Mouse (Mus musculus) stomach, embryonic 16.5 days (tissue): ENCODE measurements around the gene Ulk4. TPM values are rescaled to one million over a fixed set of nuclear protein-coding genes. Genes with fewer than 3 reads are reported as not detected.
A peak's percentile ranks its signal among the peaks of the same experiment; 100 is the strongest.

Source experiments
- ATAC-seq: fragments of 200-750 bp; cut with Nextera tagmentation; 2 replicates; pipeline ENCODE4 v1.8.0; 2017; ENCODE audit warnings: moderate number of reproducible peaks, moderate TSS enrichment; ENCODE audit not compliant: insufficient read depth, low FRiP score
- H3K27ac ChIP-seq: fragments of 300-500 bp; sonication (generic); 2 replicates; pipeline ENCODE4 v1.5.1; 2014; ENCODE audit warnings: low read length
- H3K27me3 ChIP-seq: fragments of 300-500 bp; sonication (generic); 2 replicates; pipeline ENCODE4 v1.6.1; 2014; ENCODE audit warnings: low read length, control low read depth, mixed read lengths; ENCODE audit not compliant: control insufficient read depth, insufficient read depth
- H3K36me3 ChIP-seq: fragments of 300-500 bp; sonication (generic); 2 replicates; pipeline ENCODE4 v1.6.1; 2014; ENCODE audit warnings: low read length; ENCODE audit not compliant: control insufficient read depth, insufficient read depth
- H3K4me1 ChIP-seq: fragments of 300-500 bp; sonication (generic); 2 replicates; pipeline ENCODE4 v1.6.1; 2014; ENCODE audit warnings: low read length, control low read depth, mixed read lengths; ENCODE audit not compliant: control insufficient read depth, insufficient read depth
- H3K4me2 ChIP-seq: fragments of 300-500 bp; sonication (generic); 2 replicates; pipeline ENCODE4 v1.6.1; 2014; ENCODE audit warnings: low read depth, low read length, mixed read lengths
- H3K4me3 ChIP-seq: fragments of 300-500 bp; sonication (generic); replicated peaks from 2 replicates; pipeline ENCODE4 v1.5.1; 2014; ENCODE audit warnings: mild to moderate bottlenecking, low read length
- H3K9ac ChIP-seq: fragments of 300-500 bp; sonication (generic); 2 replicates; pipeline ENCODE4 v1.6.1; 2014; ENCODE audit warnings: low read length
- H3K9me3 ChIP-seq: fragments of 300-500 bp; sonication (generic); replicated peaks from 2 replicates; pipeline ENCODE4 v1.6.1; 2016; ENCODE audit warnings: low read length, control low read depth; ENCODE audit not compliant: control insufficient read depth
- WGBS: fragments of 180-500 bp; shearing (Covaris S2); extraction: QIAGEN DNeasy Blood & Tissue Kit; methylation state at CpG from one replicate; pipeline ENCODE4 v1.1.7; 2014; 5-methylcytosine and 5-hydroxymethylcytosine counted together
- polyA plus RNA-seq: library from polyadenylated mRNA; unstranded; fragments of >200 nt; fragmentation: Nextera tagmentation; extraction: Ambion mirVana; gene quantifications from 2 replicates; pipeline ENCODE4 v1.2.1, GENCODE M21; 2015

The Ulk4 gene
- polyA plus RNA-seq, 1 experiment from 2014 or later = 124 TPM

DNA sequence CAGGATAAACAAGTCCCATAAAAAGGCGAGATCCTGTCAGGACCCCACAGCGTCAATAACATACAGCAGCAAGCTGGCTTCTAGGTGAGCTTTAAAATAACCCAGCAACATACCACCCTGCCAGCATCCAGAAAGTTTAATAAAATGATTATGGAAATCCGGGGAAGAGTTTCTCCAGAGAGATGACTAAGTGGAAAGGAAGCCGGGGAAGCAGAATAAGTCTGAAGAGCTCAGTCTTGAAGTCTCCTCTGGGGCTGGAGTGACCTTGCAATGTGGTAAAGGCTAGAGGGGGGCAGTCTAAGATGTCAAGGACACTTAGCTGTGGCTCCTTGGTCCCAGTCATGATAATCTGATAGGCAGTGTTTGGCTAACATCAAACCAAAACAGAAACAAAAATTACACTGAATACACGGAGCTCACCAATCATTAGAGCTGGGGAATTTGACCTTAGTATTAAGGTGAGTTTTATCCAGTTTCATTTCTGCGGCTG lies 303.9 kb downstream of the Ulk4 start:
- WGBS = 66% methylated on average over 6 of the region's 6 CpGs
- Histone ChIP-seq H3K27ac (no peak overlapping the region), H3K4me3 (no peak overlapping the region), H3K36me3 (peaks cover 7% of the 10 kb centered on the region; the same call in 1 of the 2 replicates), H3K4me2 (no peak overlapping the region), H3K4me1 (peaks cover 16% of the 10 kb centered on the region; the same call in 1 of the 2 replicates), H3K9ac (no peak overlapping the region), H3K9me3 (no peaks in the 10 kb centered on the region), H3K27me3 (no peaks in the 10 kb centered on the region)
- no peak for ATAC-seq

DNA sequence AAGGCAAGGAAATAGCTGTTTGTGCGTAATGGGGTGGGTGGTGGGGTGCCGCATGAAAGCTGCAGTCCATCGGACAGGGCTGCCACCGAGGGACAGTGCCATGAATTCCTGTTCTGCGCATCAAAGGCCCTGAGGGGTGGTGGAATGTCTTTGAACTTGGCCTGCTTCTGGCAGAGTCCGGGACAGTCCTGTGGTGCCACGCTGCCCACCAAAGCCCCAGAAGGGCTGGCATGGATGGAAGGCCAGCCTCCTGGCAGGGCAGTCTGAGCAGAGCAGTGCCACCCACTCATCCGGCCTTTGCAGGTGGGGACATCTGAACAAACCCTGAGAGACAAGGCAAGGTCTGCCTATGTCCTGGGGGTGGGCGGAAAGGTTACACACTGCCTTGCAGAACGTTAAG lies 312.0 kb downstream of the Ulk4 start:
- ATAC-seq = no peak
- no peak overlapping the region for H3K27ac ChIP-seq
- no peak overlapping the region for H3K4me3 ChIP-seq
- no peaks in the 10 kb centered on the region for H3K27me3 ChIP-seq
- H3K9ac ChIP-seq = no peak overlapping the region
- peaks cover 11% of the 10 kb centered on the region; the same call in 1 of the 2 replicates for H3K4me1 ChIP-seq
- H3K9me3 ChIP-seq = no peaks in the 10 kb centered on the region
- H3K4me2 ChIP-seq = no peak overlapping the region
- WGBS = 89% methylated on average over 10 of the region's 10 CpGs
- peaks cover 35% of the 10 kb centered on the region for H3K36me3 ChIP-seq

DNA sequence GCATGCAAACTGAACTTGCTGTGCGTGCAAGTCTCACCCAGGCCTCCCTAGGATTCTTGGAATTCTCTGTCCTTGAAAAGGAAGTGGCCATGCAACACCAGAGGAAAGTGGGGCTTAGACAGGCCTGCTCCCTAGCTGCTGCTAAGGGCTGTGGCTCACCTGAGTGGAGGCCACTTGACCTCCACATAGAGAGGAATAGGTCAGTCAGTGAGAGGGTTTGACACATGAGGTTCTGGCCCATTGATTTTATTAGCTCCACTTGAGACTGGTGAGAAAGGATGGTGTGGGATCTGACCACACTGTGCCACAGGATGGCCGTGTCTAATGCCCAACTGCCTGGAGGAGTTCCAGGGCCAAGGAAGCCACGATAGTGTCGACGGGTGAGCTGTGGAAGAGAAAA lies 312.8 kb downstream of the Ulk4 start:
- ATAC-seq = no peak
- no peaks in the 10 kb centered on the region for H3K9me3 ChIP-seq
- no peak overlapping the region for H3K9ac ChIP-seq
- H3K4me1 ChIP-seq = peaks cover 11% of the 10 kb centered on the region; the same call in 1 of the 2 replicates
- 73% methylated on average over 5 of the region's 5 CpGs for WGBS
- H3K27ac ChIP-seq = no peak overlapping the region
- no peaks in the 10 kb centered on the region for H3K27me3 ChIP-seq
- no peak overlapping the region for H3K4me2 ChIP-seq
- H3K36me3 ChIP-seq = peaks cover 41% of the 10 kb centered on the region
- no peak overlapping the region for H3K4me3 ChIP-seq

DNA sequence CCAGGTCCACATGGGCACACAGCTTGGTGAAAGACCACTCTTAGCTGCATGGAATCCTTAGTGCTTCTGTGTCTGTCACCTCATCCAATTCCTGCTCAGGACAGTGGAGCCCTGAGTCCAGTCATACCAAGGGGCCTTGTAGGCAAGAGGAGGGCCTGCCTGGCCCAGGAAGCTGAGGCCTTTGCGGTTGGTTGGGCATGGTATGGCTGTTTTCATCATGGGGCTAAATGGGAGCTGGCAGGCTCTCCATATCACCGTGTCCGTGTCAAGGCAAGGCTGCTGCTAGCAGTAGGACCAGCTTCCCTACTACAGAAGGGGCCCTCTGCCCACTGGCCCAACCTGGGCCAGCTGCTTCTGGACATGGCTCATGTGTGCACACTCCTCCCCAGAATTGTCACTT lies 313.3 kb downstream of the Ulk4 start:
- Histone ChIP-seq H3K4me3 (no peak overlapping the region), H3K27ac (no peak overlapping the region), H3K4me1 (peaks cover 11% of the 10 kb centered on the region; the same call in 1 of the 2 replicates), H3K9ac (no peak overlapping the region), H3K4me2 (no peak overlapping the region), H3K27me3 (no peaks in the 10 kb centered on the region), H3K36me3 (peaks cover 42% of the 10 kb centered on the region), H3K9me3 (no peaks in the 10 kb centered on the region)
- WGBS = 83% methylated on average over 3 of the region's 3 CpGs
- ATAC-seq = no peak

DNA sequence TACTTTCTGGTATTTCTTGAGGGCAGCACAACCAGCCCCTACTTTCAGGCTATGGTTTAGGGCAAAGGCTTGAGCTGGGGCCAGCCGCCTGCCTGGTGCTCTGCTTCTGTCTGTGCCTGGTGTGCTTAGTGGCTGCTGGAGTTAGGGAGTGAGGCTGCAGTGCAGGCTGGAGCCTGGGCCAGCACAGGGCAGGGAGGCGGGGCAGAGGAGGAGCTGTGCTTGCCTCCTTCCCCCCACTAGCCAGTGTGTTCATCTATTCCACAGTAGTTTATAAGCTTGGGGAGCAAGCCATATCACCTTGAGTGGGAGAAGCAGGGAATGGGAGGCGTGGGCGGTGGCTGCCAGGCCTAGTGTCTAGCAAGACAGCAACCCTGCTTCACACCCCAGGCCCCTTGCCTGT lies 313.9 kb downstream of the Ulk4 start:
- H3K36me3 ChIP-seq = peaks cover 46% of the 10 kb centered on the region
- no peak overlapping the region for H3K27ac ChIP-seq
- H3K4me3 ChIP-seq = no peak overlapping the region
- H3K9me3 ChIP-seq = no peaks in the 10 kb centered on the region
- H3K9ac ChIP-seq = no peak overlapping the region
- no peak for ATAC-seq
- H3K4me1 ChIP-seq = peaks cover 13% of the 10 kb centered on the region; the same call in 1 of the 2 replicates
- H3K27me3 ChIP-seq = no peaks in the 10 kb centered on the region
- no peak overlapping the region for H3K4me2 ChIP-seq
- WGBS = 92% methylated on average over 4 of the region's 4 CpGs

- no peaks in the 10 kb centered on the region for H3K9me3 ChIP-seq
- peak overlapping the region; percentile 30 for H3K27ac ChIP-seq
- H3K36me3 ChIP-seq = peaks cover 49% of the 10 kb centered on the region
- no peaks in the 10 kb centered on the region for H3K27me3 ChIP-seq
- WGBS = 73% methylated on average over 3 of the region's 3 CpGs
- no peak overlapping the region for H3K4me2 ChIP-seq
- no peak overlapping the region for H3K4me3 ChIP-seq
- peaks cover 15% of the 10 kb centered on the region; the same call in 1 of the 2 replicates for H3K4me1 ChIP-seq
- no peak for ATAC-seq
- no peak overlapping the region for H3K9ac ChIP-seq
Measured at GRCm38 (mm10) chr9:120961969-120962700, 314.9 kb downstream of the Ulk4 start.

GRCm38 (mm10) chr9:120961466-120961865 lies 315.5 kb downstream of the Ulk4 start:
- Histone ChIP-seq H3K4me3 (no peak overlapping the region), H3K4me2 (no peak overlapping the region), H3K27ac (peak overlapping the region; percentile 30), H3K27me3 (no peaks in the 10 kb centered on the region), H3K9me3 (no peaks in the 10 kb centered on the region), H3K4me1 (peaks cover 15% of the 10 kb centered on the region; the same call in 1 of the 2 replicates), H3K9ac (no peak overlapping the region), H3K36me3 (peaks cover 50% of the 10 kb centered on the region)
- ATAC-seq = no peak
- WGBS = 57% methylated on average over 3 of the region's 3 CpGs

DNA sequence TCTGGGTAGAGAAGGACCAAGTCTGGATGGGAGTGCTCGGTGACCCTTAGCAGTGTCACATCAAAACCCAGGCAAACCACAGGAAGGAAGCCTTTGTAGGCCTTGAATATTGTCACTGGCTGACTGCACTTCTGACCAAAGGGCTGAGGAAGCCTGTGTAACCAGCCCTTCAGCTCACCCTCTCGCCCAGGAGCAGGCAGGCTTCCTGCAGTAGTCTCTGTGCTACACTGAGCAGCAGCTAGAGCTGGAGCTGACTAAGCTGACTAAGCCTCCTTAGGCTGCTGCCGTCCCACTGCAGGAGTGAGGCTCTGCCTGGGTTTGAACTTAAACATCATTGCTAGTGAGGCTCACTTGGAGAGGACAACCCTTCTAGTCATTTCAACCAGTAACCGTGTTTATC lies 316.4 kb downstream of the Ulk4 start:
- whole genome bisulfite sequencing = 65% methylated on average over 4 of the region's 4 CpGs
- H3K36me3 ChIP-seq = peaks cover 48% of the 10 kb centered on the region

GRCm38 (mm10) chr9:120959225-120959624 lies 317.8 kb downstream of the Ulk4 start:
- Histone ChIP-seq H3K4me3 (no peak overlapping the region), H3K27ac (no peak overlapping the region), H3K27me3 (no peaks in the 10 kb centered on the region), H3K9me3 (no peaks in the 10 kb centered on the region), H3K4me1 (peaks cover 15% of the 10 kb centered on the region; the same call in 1 of the 2 replicates), H3K4me2 (no peak overlapping the region), H3K36me3 (peaks cover 49% of the 10 kb centered on the region), H3K9ac (no peak overlapping the region)
- 79% methylated on average over 4 of the region's 4 CpGs for WGBS
- no peak for ATAC-seq

More for the DNA sequence above, 316.4 kb downstream of the Ulk4 start:
- Histone ChIP-seq H3K9me3 (no peaks in the 10 kb centered on the region), H3K27me3 (no peaks in the 10 kb centered on the region), H3K27ac (no peak overlapping the region), H3K4me1 (peaks cover 15% of the 10 kb centered on the region; the same call in 1 of the 2 replicates), H3K9ac (no peak overlapping the region), H3K4me2 (no peak overlapping the region), H3K4me3 (no peak overlapping the region)
- no peak for ATAC-seq
